Mouse (Mus musculus) cortical plate, adult 2 months (tissue): ENCODE results near the gene Rarres2. TPM values are rescaled to one million over a fixed set of nuclear protein-coding genes. Genes with fewer than 3 reads are reported as not detected.
A peak's percentile ranks its signal among the peaks of the same experiment; 100 is the strongest.

Experiments used
- H3K27ac ChIP-seq: fragments of 200-500 bp; 2 replicates; pipeline ENCODE4 v1.5.1; 2012; ENCODE audit warnings: low read length, control low read depth, inconsistent platforms; ENCODE audit not compliant: insufficient read depth
- H3K4me1 ChIP-seq: fragments of 200-500 bp; 2 replicates; pipeline ENCODE4 v1.6.1; 2011; ENCODE audit warnings: low read length; ENCODE audit not compliant: control insufficient read depth, insufficient read depth
- H3K4me3 ChIP-seq: fragments of 200-500 bp; 2 replicates; pipeline ENCODE4 v1.5.1; 2011; ENCODE audit warnings: mild to moderate bottlenecking, low read length, control low read depth; ENCODE audit not compliant: insufficient read depth
- CTCF ChIP-seq: fragments of 200-500 bp; IDR thresholded peaks from 2 replicates; pipeline ENCODE4 v1.5.1; 2011; ENCODE audit warnings: mild to moderate bottlenecking, control low read depth, low read length; ENCODE audit not compliant: insufficient read depth; ENCODE audit errors: extremely low read depth
- POLR2A ChIP-seq: fragments of 200-500 bp; IDR thresholded peaks from 2 replicates; pipeline ENCODE4 v1.6.1; 2011; ENCODE audit warnings: mild to moderate bottlenecking, low read length, control low read depth; ENCODE audit not compliant: insufficient read depth; ENCODE audit errors: extremely low read depth
- polyA plus RNA-seq: library from polyadenylated mRNA; depleted of rRNA; stranded (reverse); fragments of >200 nt; gene quantifications from 2 replicates; pipeline ENCODE4 v1.2.3, GENCODE M21; 2012

Rarres2 gene
- polyA plus RNA-seq, 1 experiment: 23.2 TPM

- Histone ChIP-seq H3K4me1 (peaks cover 3% of the 10 kb centered on the region; the same call in 1 of the 2 replicates), H3K4me3 (no peak overlapping the region), H3K27ac (peak overlapping the region; percentile 55; the same call in 1 of the 2 replicates)
- no peak for TF ChIP-seq CTCF
- TF ChIP-seq POLR2A: no peak
Observed at GRCm38 (mm10) chr6:48600594-48600993, 28.0 kb upstream of the Rarres2 start.

DNA sequence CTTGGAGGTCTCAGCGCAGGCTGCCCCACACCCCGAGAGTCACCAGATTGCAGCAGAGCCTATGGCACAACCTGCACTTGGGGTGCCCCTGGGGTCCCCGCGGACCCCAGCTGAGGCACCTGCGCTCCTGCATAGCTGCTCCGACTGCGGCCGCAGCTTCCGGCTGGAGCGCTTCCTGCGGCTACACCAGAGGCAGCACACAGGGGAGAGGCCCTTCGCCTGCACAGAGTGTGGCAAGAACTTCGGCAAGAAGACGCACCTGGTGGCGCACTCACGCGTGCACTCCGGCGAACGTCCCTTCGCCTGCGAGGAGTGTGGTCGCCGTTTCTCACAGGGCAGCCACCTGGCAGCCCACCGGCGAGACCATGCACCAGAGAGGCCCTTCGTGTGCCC is 24.6 kb upstream of the Rarres2 start:
- Histone ChIP-seq H3K4me3 (no peak overlapping the region), H3K4me1 (peaks cover 4% of the 10 kb centered on the region; the same call in 1 of the 2 replicates), H3K27ac (no peak overlapping the region)
- TF ChIP-seq POLR2A (no peak), CTCF (no peak)

- no peak overlapping the region for H3K27ac ChIP-seq
- TF ChIP-seq CTCF (no peak), POLR2A (no peak)
- H3K4me1 ChIP-seq: peaks cover 4% of the 10 kb centered on the region; the same call in 1 of the 2 replicates
- no peak overlapping the region for H3K4me3 ChIP-seq
Observed at GRCm38 (mm10) chr6:48596545-48597232, 24.1 kb upstream of the Rarres2 start.

- Histone ChIP-seq H3K4me1 (peaks cover 2% of the 10 kb centered on the region; the same call in 1 of the 2 replicates), H3K4me3 (peak overlapping the region; percentile 65; the same call in 1 of the 2 replicates), H3K27ac (no peak overlapping the region)
- TF ChIP-seq POLR2A (no peak), CTCF (no peak)
Observed at GRCm38 (mm10) chr6:48595278-48595677, 22.7 kb upstream of the Rarres2 start.

DNA sequence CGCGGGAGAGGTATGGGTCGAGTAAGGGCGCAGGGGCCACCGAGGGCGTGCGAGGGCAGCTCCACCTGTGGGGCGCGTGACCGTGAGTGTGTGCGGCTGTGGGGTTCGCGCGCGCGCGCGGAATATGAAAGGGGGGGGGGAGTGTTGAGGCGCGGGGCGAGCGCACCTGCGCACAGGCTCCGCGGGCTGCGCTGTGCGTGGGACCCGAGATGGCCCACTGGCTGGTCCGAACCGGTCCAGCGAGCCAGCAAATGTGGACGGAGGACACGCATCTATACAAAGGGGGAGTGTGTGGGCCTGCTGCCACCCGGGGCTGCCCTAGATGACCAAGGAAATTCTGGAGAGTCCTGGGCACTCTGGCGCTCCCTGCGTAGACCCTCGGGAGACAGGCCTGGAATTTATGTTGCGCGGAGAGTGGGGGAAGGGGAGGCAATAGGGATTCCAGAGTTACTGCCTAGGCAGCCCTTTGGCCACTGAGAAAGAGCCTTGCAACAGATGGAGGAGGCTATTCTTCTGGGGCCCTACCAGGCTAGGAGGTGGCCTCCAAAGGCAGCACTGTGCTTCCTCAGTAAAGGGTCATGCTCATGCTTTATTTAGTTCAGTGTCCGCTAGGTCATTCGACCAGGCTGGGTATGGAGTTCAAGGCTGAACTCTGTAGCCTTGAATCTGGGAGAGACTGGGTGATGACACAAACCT is 21.6 kb upstream of the Rarres2 start:
- no peak for TF ChIP-seq CTCF
- TF ChIP-seq POLR2A: peak; percentile 58; the same call in 1 of the 2 replicates
- peak overlapping the region; percentile 65 for H3K4me3 ChIP-seq
- peaks cover 2% of the 10 kb centered on the region; the same call in 1 of the 2 replicates for H3K4me1 ChIP-seq
- H3K27ac ChIP-seq: peak overlapping the region; percentile 99

GRCm38 (mm10) chr6:48593158-48594042 is 20.8 kb upstream of the Rarres2 start, which contains the start of the genes Repin1 and Gm44965:
TSS of gene Repin1 (plus strand) at chr6:48593883.
TSS of gene Gm44965 (plus strand) at chr6:48593941.
- Histone ChIP-seq H3K4me3 (peak within 1 kb of the TSS; percentile 65), H3K27ac (peak within 1 kb of the TSS; percentile 99), H3K4me1 (peaks cover 2% of the 10 kb centered on the region; the same call in 1 of the 2 replicates)
- no peak for TF ChIP-seq CTCF
- TF ChIP-seq POLR2A: 0 out of 2 replicates have a peak, but pooled peaks have one; percentile 10

GRCm38 (mm10) chr6:48591871-48592270 is 19.3 kb upstream of the Rarres2 start:
- no peak overlapping the region for H3K4me3 ChIP-seq
- TF ChIP-seq POLR2A: no peak
- no peak for TF ChIP-seq CTCF
- H3K27ac ChIP-seq: no peak overlapping the region
- H3K4me1 ChIP-seq: peaks cover 2% of the 10 kb centered on the region; the same call in 1 of the 2 replicates

- Histone ChIP-seq H3K4me1 (peaks cover 2% of the 10 kb centered on the region; the same call in 1 of the 2 replicates), H3K27ac (no peak overlapping the region), H3K4me3 (no peak overlapping the region)
- TF ChIP-seq POLR2A (no peak), CTCF (no peak)
Observed at GRCm38 (mm10) chr6:48591221-48591845, 18.7 kb upstream of the Rarres2 start.
